Mouse (Mus musculus) olfactory bulb, adult 2 months (tissue): ENCODE measurements around the gene Slc4a5.

Source experiments
- CTCF ChIP-seq: fragments of 200-500 bp; IDR thresholded peaks from 2 replicates; pipeline ENCODE4 v1.5.1; 2012; ENCODE audit warnings: low read depth, mild to moderate bottlenecking, low read length, moderate library complexity; ENCODE audit not compliant: insufficient read depth
- POLR2A ChIP-seq: fragments of 200-500 bp; IDR thresholded peaks from 2 replicates; pipeline ENCODE4 v1.6.1; 2012; ENCODE audit warnings: mild to moderate bottlenecking, low read depth, low read length, moderate library complexity; ENCODE audit not compliant: insufficient read depth

GRCm38 (mm10) chr6:83267616-83268015, 48.0 kb downstream of the Slc4a5 start:
- no peak for TF ChIP-seq CTCF
- no peak for TF ChIP-seq POLR2A
